Mouse (Mus musculus) liver, embryonic 15.5 days (tissue): ENCODE results near the gene Ctnnbip1. TPM values are rescaled to one million over a fixed set of nuclear protein-coding genes. Genes with fewer than 3 reads are reported as not detected.

ENCODE experiments used
- ATAC-seq: fragments of 200-750 bp; cut with Nextera tagmentation; 2 replicates; pipeline ENCODE4 v1.8.0; 2017; ENCODE audit warnings: moderate number of reproducible peaks, mild to moderate bottlenecking, moderate library complexity; ENCODE audit not compliant: insufficient read depth
- H3K27ac ChIP-seq: fragments of 300-500 bp; sonication (generic); replicated peaks from 2 replicates; pipeline ENCODE4 v1.5.1; 2015; ENCODE audit warnings: mild to moderate bottlenecking, inconsistent platforms
- H3K27me3 ChIP-seq: fragments of 300-500 bp; sonication (generic); 2 replicates; pipeline ENCODE4 v1.6.1; 2015; ENCODE audit warnings: mild to moderate bottlenecking, inconsistent platforms
- H3K36me3 ChIP-seq: fragments of 300-500 bp; sonication (generic); replicated peaks from 2 replicates; pipeline ENCODE4 v1.6.1; 2015; ENCODE audit warnings: moderate library complexity, mild to moderate bottlenecking, inconsistent platforms
- H3K4me1 ChIP-seq: fragments of 300-500 bp; sonication (generic); replicated peaks from 2 replicates; pipeline ENCODE4 v1.6.1; 2015; ENCODE audit warnings: inconsistent platforms
- H3K4me2 ChIP-seq: fragments of 300-500 bp; sonication (generic); 2 replicates; pipeline ENCODE4 v1.6.1; 2015; ENCODE audit warnings: moderate library complexity, mild to moderate bottlenecking, inconsistent platforms
- H3K4me3 ChIP-seq: fragments of 300-500 bp; sonication (generic); replicated peaks from 2 replicates; pipeline ENCODE4 v1.5.1; 2015; ENCODE audit warnings: mild to moderate bottlenecking, inconsistent platforms
- H3K9ac ChIP-seq: fragments of 300-500 bp; sonication (generic); 2 replicates; pipeline ENCODE4 v1.6.1; 2015; ENCODE audit warnings: moderate library complexity, mild to moderate bottlenecking, inconsistent platforms
- H3K9me3 ChIP-seq: fragments of 300-500 bp; sonication (generic); replicated peaks from 2 replicates; pipeline ENCODE4 v1.6.1; 2016; ENCODE audit warnings: inconsistent platforms
- WGBS: fragments of 180-500 bp; shearing (Covaris S2); methylation state at CpG from one replicate; pipeline ENCODE4 v1.1.7; 2015; ENCODE audit warnings: mixed read lengths; ENCODE audit not compliant: insufficient replicate concordance; 5-methylcytosine and 5-hydroxymethylcytosine counted together
- polyA plus RNA-seq: library from polyadenylated mRNA; unstranded; fragments of >200 nt; fragmentation: Nextera tagmentation; extraction: Ambion mirVana; gene quantifications from 2 replicates; pipeline ENCODE4 v1.2.1, GENCODE M21; 2015

The Ctnnbip1 gene
- polyA plus RNA-seq, 1 experiment from 2014 or later, result 6.9 TPM

GRCm38 (mm10) chr4:149572446-149572845 is 54.4 kb downstream of the Ctnnbip1 start:
- H3K4me3 ChIP-seq, result no peak overlapping the region
- H3K36me3 ChIP-seq, result no peaks in the 10 kb centered on the region
- no peak overlapping the region for H3K4me2 ChIP-seq
- H3K4me1 ChIP-seq, result peaks cover 6% of the 10 kb centered on the region
- no peak for ATAC-seq
- 38% methylated on average over 8 of the region's 9 CpGs for WGBS
- peaks cover 20% of the 10 kb centered on the region for H3K27me3 ChIP-seq
- H3K9ac ChIP-seq, result no peak overlapping the region
- no peak overlapping the region for H3K27ac ChIP-seq
- H3K9me3 ChIP-seq, result no peaks in the 10 kb centered on the region

DNA sequence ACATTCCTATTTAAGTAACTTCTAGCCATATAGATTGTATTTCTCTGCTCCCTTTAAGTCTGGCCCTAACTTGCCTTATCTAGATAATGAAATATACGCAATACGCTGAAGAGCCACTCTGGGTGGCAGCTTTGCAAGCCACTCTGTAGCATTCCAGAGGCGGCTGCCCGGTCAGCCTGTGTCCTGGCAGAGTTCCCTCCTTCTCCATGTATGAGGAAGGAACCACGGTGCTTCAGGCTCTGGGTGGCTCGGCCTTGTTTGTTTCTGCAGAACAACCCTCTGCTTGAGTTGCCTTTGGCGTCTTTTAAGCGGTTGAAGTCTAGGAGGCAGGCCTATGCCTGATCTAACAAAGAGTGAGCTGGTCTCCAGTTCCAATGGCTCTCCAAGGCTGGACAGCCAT is 54.8 kb downstream of the Ctnnbip1 start:
- Histone ChIP-seq H3K4me2 (no peak overlapping the region), H3K4me1 (peaks cover 2% of the 10 kb centered on the region), H3K4me3 (no peak overlapping the region), H3K9ac (no peak overlapping the region), H3K27me3 (peaks cover 20% of the 10 kb centered on the region), H3K9me3 (no peaks in the 10 kb centered on the region), H3K36me3 (no peaks in the 10 kb centered on the region), H3K27ac (no peak overlapping the region)
- WGBS, result 57% methylated on average over 8 of the region's 8 CpGs
- no peak for ATAC-seq

GRCm38 (mm10) chr4:149574391-149574821 is 56.4 kb downstream of the Ctnnbip1 start:
- no peak for ATAC-seq

DNA sequence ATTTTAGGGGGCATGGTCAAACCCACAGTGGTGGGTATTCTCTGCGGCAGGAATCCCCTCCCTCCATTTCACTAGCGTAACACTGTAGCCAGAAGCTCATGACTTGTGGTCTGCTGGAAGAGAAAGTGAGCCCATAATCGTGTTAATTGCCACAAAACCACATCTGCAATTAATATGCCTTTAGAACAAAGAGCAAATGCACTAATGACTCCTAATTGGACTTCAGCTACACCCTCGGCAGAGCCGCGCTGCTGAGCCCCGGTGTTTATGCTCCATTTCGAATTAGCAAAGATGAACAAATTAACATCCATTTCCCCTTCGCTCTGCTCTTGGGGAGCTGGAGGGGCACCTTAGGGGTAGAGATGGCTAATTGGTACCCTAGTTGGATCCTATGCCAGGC is 58.0 kb downstream of the Ctnnbip1 start:
- ATAC-seq, result no peak
- H3K9me3 ChIP-seq, result no peaks in the 10 kb centered on the region
- no peak overlapping the region for H3K9ac ChIP-seq
- H3K4me3 ChIP-seq, result no peak overlapping the region
- no peaks in the 10 kb centered on the region for H3K36me3 ChIP-seq
- no peaks in the 10 kb centered on the region for H3K4me1 ChIP-seq
- no peak overlapping the region for H3K4me2 ChIP-seq
- H3K27me3 ChIP-seq, result peaks cover 20% of the 10 kb centered on the region
- 77% methylated on average over 9 of the region's 9 CpGs for WGBS
- H3K27ac ChIP-seq, result no peak overlapping the region

More at GRCm38 (mm10) chr4:149574391-149574821, 56.4 kb downstream of the Ctnnbip1 start:
- Histone ChIP-seq H3K4me2 (no peak overlapping the region), H3K4me3 (no peak overlapping the region), H3K9me3 (no peaks in the 10 kb centered on the region), H3K4me1 (no peaks in the 10 kb centered on the region), H3K9ac (no peak overlapping the region), H3K27me3 (peaks cover 17% of the 10 kb centered on the region), H3K36me3 (no peaks in the 10 kb centered on the region), H3K27ac (no peak overlapping the region)
- 65% methylated on average over 14 of the region's 14 CpGs for WGBS

- H3K4me1 ChIP-seq, result no peaks in the 10 kb centered on the region
- no peak overlapping the region for H3K27ac ChIP-seq
- H3K9ac ChIP-seq, result no peak overlapping the region
- H3K36me3 ChIP-seq, result no peaks in the 10 kb centered on the region
- no peaks in the 10 kb centered on the region for H3K9me3 ChIP-seq
- 19% methylated on average over 4 of the region's 4 CpGs for WGBS
- no peak overlapping the region for H3K4me3 ChIP-seq
- no peak for ATAC-seq
- no peak overlapping the region for H3K4me2 ChIP-seq
- peaks cover 25% of the 10 kb centered on the region for H3K27me3 ChIP-seq
Measured at GRCm38 (mm10) chr4:149576993-149577548, 59.0 kb downstream of the Ctnnbip1 start.

DNA sequence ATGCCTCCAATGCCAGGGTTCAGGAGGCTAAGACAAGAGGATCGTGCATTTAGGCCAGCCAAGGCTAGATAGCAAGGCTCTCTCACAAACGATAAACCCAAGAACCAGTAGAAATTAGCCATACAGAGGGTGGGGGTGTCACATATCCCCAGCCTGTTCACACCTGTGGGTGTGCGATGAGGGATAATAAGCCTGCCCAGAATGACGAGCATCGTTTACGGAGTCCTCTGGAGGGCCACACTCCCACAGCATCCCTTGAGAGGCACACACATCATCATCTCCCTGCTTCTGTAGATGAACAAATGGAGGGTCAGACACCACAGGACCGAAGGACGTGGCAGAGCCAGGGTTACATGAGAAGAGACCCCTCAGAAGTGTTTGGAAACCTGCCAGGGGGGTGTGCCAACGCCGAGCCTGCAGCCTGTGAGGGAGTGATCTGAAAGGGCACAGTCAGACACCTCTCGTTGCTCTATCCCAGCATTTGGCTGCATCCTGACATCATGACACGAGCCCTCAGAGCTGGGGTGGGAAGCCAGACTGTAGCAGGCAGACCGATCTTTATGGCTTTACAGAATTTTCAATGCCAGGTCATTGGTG is 60.1 kb downstream of the Ctnnbip1 start:
- 57% methylated on average over 13 of the region's 13 CpGs for WGBS
- no peak overlapping the region for H3K9ac ChIP-seq
- no peak overlapping the region for H3K27ac ChIP-seq
- no peaks in the 10 kb centered on the region for H3K36me3 ChIP-seq
- H3K4me2 ChIP-seq, result no peak overlapping the region
- ATAC-seq, result no peak
- H3K27me3 ChIP-seq, result peaks cover 29% of the 10 kb centered on the region
- H3K4me1 ChIP-seq, result no peaks in the 10 kb centered on the region
- H3K4me3 ChIP-seq, result no peak overlapping the region
- H3K9me3 ChIP-seq, result no peaks in the 10 kb centered on the region

DNA sequence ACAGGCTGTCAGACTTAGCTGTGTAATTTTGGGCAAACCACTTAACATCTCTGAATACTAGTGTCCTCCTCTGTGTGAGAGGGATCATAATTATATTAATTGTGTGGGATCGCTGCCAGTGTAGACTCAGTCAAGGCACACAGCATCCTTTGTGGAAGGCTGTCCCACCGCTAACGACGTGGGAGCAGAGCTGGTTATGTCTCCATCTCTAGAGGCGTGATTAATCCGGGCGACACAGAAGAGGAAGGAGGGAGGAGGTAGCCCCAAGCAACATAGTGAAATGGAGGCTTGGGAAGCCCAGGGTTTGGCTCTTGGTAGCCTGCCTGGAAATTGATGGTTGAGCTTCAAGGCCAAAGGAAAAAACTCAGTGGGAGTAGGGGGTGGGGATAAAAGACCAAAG is 60.8 kb downstream of the Ctnnbip1 start:
- Histone ChIP-seq H3K27me3 (peaks cover 33% of the 10 kb centered on the region), H3K9ac (no peak overlapping the region), H3K36me3 (no peaks in the 10 kb centered on the region), H3K27ac (no peak overlapping the region), H3K4me1 (no peaks in the 10 kb centered on the region), H3K4me3 (no peak overlapping the region), H3K4me2 (no peak overlapping the region), H3K9me3 (no peaks in the 10 kb centered on the region)
- 55% methylated on average over 7 of the region's 7 CpGs for WGBS
- ATAC-seq, result no peak

GRCm38 (mm10) chr4:149585236-149585635 is 67.2 kb downstream of the Ctnnbip1 start:
- WGBS, result 62% methylated on average over 8 of the region's 8 CpGs
- H3K4me2 ChIP-seq, result no peak overlapping the region
- no peaks in the 10 kb centered on the region for H3K36me3 ChIP-seq
- H3K9ac ChIP-seq, result no peak overlapping the region
- H3K4me1 ChIP-seq, result peaks cover 9% of the 10 kb centered on the region
- H3K27me3 ChIP-seq, result peaks cover 89% of the 10 kb centered on the region
- H3K9me3 ChIP-seq, result no peaks in the 10 kb centered on the region
- H3K4me3 ChIP-seq, result no peak overlapping the region
- ATAC-seq, result no peak
- H3K27ac ChIP-seq, result no peak overlapping the region

- peaks cover 9% of the 10 kb centered on the region for H3K4me1 ChIP-seq
- H3K4me3 ChIP-seq, result peak within 1 kb of the TSS; percentile 62
- peak within 1 kb of the TSS; percentile 73 for H3K4me2 ChIP-seq
- H3K27ac ChIP-seq, result no peak within 1 kb of the TSS
- H3K9me3 ChIP-seq, result no peaks in the 10 kb centered on the region
- peak; percentile 25; the same call in 1 of the 2 replicates for ATAC-seq
- WGBS, result 2% methylated on average over 69 of the region's 103 CpGs
- H3K36me3 ChIP-seq, result no peaks in the 10 kb centered on the region
- no peak within 1 kb of the TSS; the same call in 1 of the 2 replicates for H3K9ac ChIP-seq
- H3K27me3 ChIP-seq, result peaks cover 80% of the 10 kb centered on the region
Measured at GRCm38 (mm10) chr4:149586044-149586782, 68.2 kb downstream of the Ctnnbip1 start, which contains the start of gene Clstn1. TSS of gene Clstn1 (plus strand) at chr4:149586468.

DNA sequence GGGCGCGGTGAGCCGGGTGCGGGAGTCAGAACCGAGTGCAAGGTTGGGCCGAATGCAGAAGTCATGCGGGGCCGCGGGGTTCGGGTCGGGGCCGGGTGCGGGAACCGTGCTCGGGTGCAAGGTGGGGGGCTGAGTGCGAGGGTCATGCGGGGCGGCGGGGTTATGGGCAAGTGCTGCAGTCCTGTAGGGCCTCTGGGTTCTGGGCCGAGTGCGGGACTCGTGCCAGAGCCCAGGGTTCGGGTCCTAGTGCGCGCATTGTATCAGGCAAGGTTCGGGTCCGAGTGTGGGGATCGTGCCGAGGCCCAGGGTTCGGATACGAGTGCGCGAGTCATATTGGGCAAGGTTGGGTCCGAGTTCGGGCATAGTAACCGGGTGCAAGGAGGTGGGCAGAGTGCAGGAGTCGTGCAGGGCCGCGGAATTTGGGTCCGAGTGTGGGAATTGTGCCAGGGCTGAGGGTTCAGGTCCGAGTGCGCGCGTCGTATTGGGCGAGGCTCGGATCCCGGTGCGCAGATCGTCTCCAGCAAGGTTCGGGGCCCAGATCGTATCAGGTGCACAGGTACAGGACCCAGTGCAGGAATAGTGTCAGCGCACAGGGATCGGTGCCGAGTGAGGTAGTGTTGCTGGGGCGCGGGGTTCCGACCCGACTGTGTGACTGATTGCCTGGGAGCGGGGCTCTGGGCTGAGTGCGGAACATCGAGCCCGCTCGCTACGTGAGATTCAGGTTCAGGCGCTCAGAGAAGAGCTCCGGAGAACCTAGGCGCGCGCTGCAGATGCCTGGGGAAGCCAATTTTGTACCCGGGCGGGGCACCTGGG is 69.0 kb downstream of the Ctnnbip1 start:
- Histone ChIP-seq H3K4me1 (peaks cover 9% of the 10 kb centered on the region), H3K36me3 (no peaks in the 10 kb centered on the region), H3K27ac (no peak overlapping the region), H3K27me3 (peaks cover 72% of the 10 kb centered on the region), H3K9ac (no peak overlapping the region; the same call in 1 of the 2 replicates), H3K9me3 (no peaks in the 10 kb centered on the region), H3K4me2 (peak overlapping the region; percentile 73), H3K4me3 (peak overlapping the region; percentile 62)
- 1% methylated on average over 72 of the region's 72 CpGs for WGBS
- no peak; the same call in 1 of the 2 replicates for ATAC-seq
